Mouse (Mus musculus) T-helper 17 cell (primary cell): ENCODE measurements around the gene Dnah7b.
"Not testable (repeated sequence)": the region's sequence is repeated elsewhere in the genome, so short reads cannot be mapped to it uniquely, and the experiment has no call there.

Experiments used
- in situ Hi-C, 2 experiments: fragments of 300-600 bp; cut with MboI, MseI; formaldehyde crosslinking; loops; 1 replicate in 1 of 2; 2 replicates in 1 of 2; pipeline ENCODE4 v1.15.1; 2025; ENCODE audit warnings: high pct_unique_total_duplicates in 2 of 2

Gene Dnah7b

GRCm38 (mm10) chr1:46294451-46294850 is 228.3 kb downstream of the Dnah7b start:
- in situ Hi-C loops = loop anchor here (5.0 to 10.0 kb wide), 2 partner anchors 448 to 450 kb away; no protein-coding TSS in a partner anchor

DNA sequence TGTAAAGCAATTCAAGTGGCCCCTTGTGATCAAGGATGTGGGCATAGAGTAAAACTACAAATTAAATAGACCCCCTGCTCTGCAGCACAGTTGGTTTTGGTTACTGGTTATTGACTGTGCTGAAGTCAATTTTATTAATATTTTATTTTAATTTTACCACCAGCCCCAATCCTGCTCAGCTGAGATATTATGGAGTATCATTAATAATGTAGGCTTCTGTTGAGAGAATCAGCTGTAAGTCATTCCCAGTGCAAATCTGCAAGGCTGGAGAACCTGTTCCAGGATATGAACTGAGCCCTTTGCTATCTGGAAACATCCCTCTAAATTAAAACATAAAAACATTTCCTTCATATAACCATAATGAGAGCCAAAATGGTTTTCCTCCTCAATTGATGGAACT is 259.8 kb downstream of the Dnah7b start:
- in situ Hi-C loops = not testable (repeated sequence)

DNA sequence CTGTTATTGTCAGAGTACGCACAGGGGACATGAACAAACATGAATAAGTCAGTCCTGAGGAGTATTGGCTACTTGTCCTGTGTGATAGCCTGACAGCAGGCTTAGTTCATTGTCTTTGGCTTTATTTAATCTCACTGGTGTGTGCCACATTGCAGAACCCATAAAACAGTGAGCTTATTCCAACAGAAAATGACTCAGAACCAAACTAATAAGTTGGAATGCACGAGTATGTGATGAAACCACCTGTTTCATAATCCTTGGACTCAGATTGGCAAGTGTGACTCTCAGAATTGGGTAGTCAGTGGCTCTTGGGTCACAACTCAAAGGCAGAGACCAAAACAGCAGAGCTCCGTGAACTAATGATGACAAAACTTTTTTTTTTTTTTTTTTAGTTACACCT is 279.2 kb downstream of the Dnah7b start:
- in situ Hi-C loops = not testable (repeated sequence)

DNA sequence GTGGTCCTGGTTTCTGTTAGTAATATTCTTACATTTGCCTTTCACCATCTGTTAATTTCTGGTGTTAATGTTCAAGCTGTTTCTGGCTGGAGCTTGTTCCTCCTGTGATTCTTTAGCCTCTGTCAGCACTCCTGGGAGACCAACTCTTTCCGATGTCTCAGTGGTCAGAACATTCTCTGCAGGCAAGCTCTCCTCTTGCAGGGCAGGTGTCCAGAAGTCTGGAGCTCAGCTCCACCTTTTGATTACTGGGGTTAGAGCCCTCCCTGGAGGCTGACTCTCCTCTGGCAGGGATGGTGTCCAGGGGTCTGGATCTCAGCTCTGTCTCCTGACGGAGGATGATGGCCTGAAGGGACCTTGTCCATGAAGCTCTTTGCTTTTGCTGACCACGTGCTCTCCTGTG is 314.5 kb downstream of the Dnah7b start:
- in situ Hi-C loops = not testable (repeated sequence)

GRCm38 (mm10) chr1:46394681-46395297 is 328.7 kb downstream of the Dnah7b start:
- in situ Hi-C loops = not testable (repeated sequence)

- in situ Hi-C loops = loop anchor here (25.0 kb wide), 1 partner anchor 571 kb away; no protein-coding TSS in a partner anchor
Measured at GRCm38 (mm10) chr1:46408324-46409115, 342.4 kb downstream of the Dnah7b start.

DNA sequence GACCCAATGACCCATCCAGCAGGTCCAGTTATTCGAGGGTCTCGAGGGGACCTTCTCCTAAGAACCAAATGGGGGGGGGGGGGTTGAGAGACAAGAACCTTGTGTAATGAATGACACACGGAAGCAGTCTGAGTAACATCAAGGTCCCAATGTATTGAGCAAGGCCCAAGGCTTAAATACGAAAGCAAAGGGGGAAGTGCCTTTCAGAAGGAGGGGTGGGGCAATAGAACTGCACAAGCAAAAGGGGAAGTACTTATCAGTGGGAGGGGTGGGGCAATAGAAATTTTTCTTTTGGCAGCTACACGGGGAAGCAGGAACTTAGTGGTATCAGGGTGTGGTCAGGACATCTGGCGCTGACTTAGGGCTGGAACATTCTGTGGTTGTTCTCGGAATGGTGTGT is 348.7 kb downstream of the Dnah7b start:
- in situ Hi-C loops = loop anchor here (25.0 kb wide), 1 partner anchor 577 kb away; no protein-coding TSS in a partner anchor

- in situ Hi-C loops = loop anchor here (25.0 kb wide), 1 partner anchor 580 kb away; no protein-coding TSS in a partner anchor
Measured at GRCm38 (mm10) chr1:46416946-46417345, 350.8 kb downstream of the Dnah7b start.

- in situ Hi-C loops = loop anchor here (25.0 kb wide), 1 partner anchor 582 kb away; no protein-coding TSS in a partner anchor
Measured at GRCm38 (mm10) chr1:46418966-46419365, 352.9 kb downstream of the Dnah7b start.
